In genomic region chr14:34501447-34501803, GRCm38 (mm10) we compare ENCODE assay signal across 9 mouse cellular contexts. TPM values are rescaled to one million over a fixed set of nuclear protein-coding genes. Genes with fewer than 3 reads are reported as not detected.
DNase-seq lines count a peak whose midpoint lies in the region; ATAC-seq and TF ChIP-seq lines count a peak whose summit lies in the region.
"Had no signal": no experiment of that assay in that cellular context is flagged by ENCODE, and none has a peak within 500 bp of the region (broad histone marks: within the 10 kb centered on the region; RNA-seq: fewer than 3 reads in every experiment).

No protein-coding gene starts in this region.

- no peaks in the 10 kb centered on the region for H3K36me3 ChIP-seq in thymus, adult 2 months (ENCODE audit: control insufficient read depth, insufficient read depth, low read length)
- no peaks in the 10 kb centered on the region for H3K36me3 ChIP-seq in intestine, embryonic 16.5 days (ENCODE audit: control insufficient read depth, insufficient read depth, low read length)
- H3K36me3 ChIP-seq in neural tube, embryonic 15.5 days, result no peaks in the 10 kb centered on the region

- no peak for TF ChIP-seq CTCF in cerebellum, adult 2 months (IDR thresholded peaks at IDR 0.05; ENCODE audit: borderline replicate concordance, insufficient read depth, low read depth, low read length)
- no peak for TF ChIP-seq CTCF in thymus, adult 2 months (IDR thresholded peaks at IDR 0.05; ENCODE audit: borderline replicate concordance, control insufficient read depth, extremely low read depth, insufficient read depth, low read length, poor library complexity)

- H3K9me3 ChIP-seq in intestine, embryonic 16.5 days (ENCODE audit: control insufficient read depth, low read length), result no peaks in the 10 kb centered on the region
- no peaks in the 10 kb centered on the region for H3K9me3 ChIP-seq in neural tube, embryonic 15.5 days (replicated peaks)

- H3K4me1 ChIP-seq in cerebellum, adult 2 months (ENCODE audit: control insufficient read depth, insufficient read depth, low read length), result peaks cover 11% of the 10 kb centered on the region
- H3K4me1 ChIP-seq in thymus, adult 2 months (replicated peaks; ENCODE audit: control insufficient read depth, insufficient read depth, low read length), result peaks cover 11% of the 10 kb centered on the region
- H3K4me1 ChIP-seq in intestine, embryonic 16.5 days (ENCODE audit: control insufficient read depth, insufficient read depth, low read length), result peaks cover 20% of the 10 kb centered on the region
- H3K4me1 ChIP-seq in neural tube, embryonic 15.5 days, result peaks cover 39% of the 10 kb centered on the region

- peak overlapping the region; percentile 55 for H3K4me3 ChIP-seq in cerebellum, adult 2 months (replicated peaks; ENCODE audit: insufficient read depth, low read depth, low read length)
- H3K4me3 ChIP-seq in thymus, adult 2 months (ENCODE audit: control insufficient read depth, insufficient read depth, low read length), result no peak overlapping the region
- peak overlapping the region; percentile 90 for H3K4me3 ChIP-seq in intestine, embryonic 16.5 days (ENCODE audit: low read length)
- H3K4me3 ChIP-seq in neural tube, embryonic 15.5 days (replicated peaks), result peak overlapping the region; percentile 80

- H3K9ac ChIP-seq in intestine, embryonic 16.5 days (ENCODE audit: low read depth, low read length), result peak overlapping the region; percentile 98
- peak overlapping the region; percentile 75 for H3K9ac ChIP-seq in neural tube, embryonic 15.5 days (replicated peaks)

- no peaks in the 10 kb centered on the region for H3K27me3 ChIP-seq in cerebellum, adult 2 months (ENCODE audit: control insufficient read depth, insufficient read depth, low read length)
- H3K27me3 ChIP-seq in thymus, adult 2 months (ENCODE audit: control insufficient read depth, insufficient read depth, low read length), result peaks cover 23% of the 10 kb centered on the region
- 0 out of 2 replicates have a peak, but pooled peaks cover 4% of the 10 kb centered on the region for H3K27me3 ChIP-seq in intestine, embryonic 16.5 days (replicated peaks; ENCODE audit: control insufficient read depth, insufficient read depth, low read length)
- no peaks in the 10 kb centered on the region for H3K27me3 ChIP-seq in neural tube, embryonic 15.5 days (replicated peaks)

- DNase-seq in cerebellum, adult 2 months, result no peak
- no peak for DNase-seq in cerebellum, postnatal 14 days
- peak; percentile 6 for DNase-seq in thymus, postnatal 14 days
- no peak for DNase-seq in thymus, adult 2 months
- DNase-seq in layer of hippocampus, postnatal 14 days (ENCODE audit: low spot score in 2 of 2), result no peak
- DNase-seq in adrenal gland, postnatal 14 days, result no peak

- no peak for ATAC-seq in intestine, embryonic 16.5 days
- no peak for ATAC-seq in neural tube, embryonic 15.5 days (ENCODE audit: low FRiP score)

- WGBS in cerebellum, adult 2 months, result 2% methylated on average over 16 of the region's 16 CpGs
- WGBS in thymus, adult 2 months, result 3% methylated on average over 16 of the region's 16 CpGs
- WGBS in intestine, embryonic 16.5 days, result under 1% methylated on average over 16 of the region's 16 CpGs
- under 1% methylated on average over 16 of the region's 16 CpGs for whole genome bisulfite sequencing in neural tube, embryonic 15.5 days

- no peak overlapping the region for H3K27ac ChIP-seq in cerebellum, adult 2 months (ENCODE audit: insufficient read depth, low read length)
- H3K27ac ChIP-seq in thymus, adult 2 months (ENCODE audit: control insufficient read depth, insufficient read depth, low read length), result no peak overlapping the region
- peak overlapping the region; percentile 97 for H3K27ac ChIP-seq in intestine, embryonic 16.5 days (ENCODE audit: low read length)
- H3K27ac ChIP-seq in neural tube, embryonic 15.5 days (replicated peaks), result peak overlapping the region; percentile 97

- peak overlapping the region; percentile 68 for H3K4me2 ChIP-seq in intestine, embryonic 16.5 days (ENCODE audit: low read depth, low read length)
- H3K4me2 ChIP-seq in neural tube, embryonic 15.5 days, result peak overlapping the region; percentile 70

- TF ChIP-seq POLR2A in cerebellum, adult 2 months (IDR thresholded peaks at IDR 0.05; ENCODE audit: borderline replicate concordance, insufficient read depth, low read length), result no peak
- no peak for TF ChIP-seq POLR2A in thymus, adult 2 months (IDR thresholded peaks at IDR 0.05; ENCODE audit: control insufficient read depth, extremely low read depth, insufficient read depth, low read length, poor library complexity)

RNA-seq across cellular contexts. Expression of gene Bmpr1a, which starts 1.7 kb away (rescaled TPM):
- polyA plus RNA-seq in cerebellum, adult 2 months (2012; rRNA removed), result 23.3 and 24.3 TPM in 2 replicates
- polyA plus RNA-seq in thymus, adult 2 months (2012; rRNA removed), result 2.0 and 3.1 TPM in 2 replicates
- 11.0 and 15.6 TPM in 2 replicates for polyA plus RNA-seq in intestine, embryonic 16.5 days (2015; fragmentation: Nextera tagmentation; extraction: Ambion mirVana)
- polyA plus RNA-seq in neural tube, embryonic 15.5 days (2015; fragmentation: Nextera tagmentation; extraction: Ambion mirVana), result 19.0 and 23.4 TPM in 2 replicates
- 10 to 100 TPM; 38.3 to 41.4 TPM for total RNA-seq in layer of hippocampus, postnatal 14 days (2021)
- total RNA-seq in adrenal gland, postnatal 14 days (2021), result 53.5 and 53.7 TPM in 2 replicates

RNA-seq across cellular contexts. Expression of gene 9230112D13Rik, which starts 21.2 kb away (rescaled TPM):
- not detected in 2 replicates for polyA plus RNA-seq in cerebellum, adult 2 months (2012; rRNA removed)
- polyA plus RNA-seq in thymus, adult 2 months (2012; rRNA removed), result not detected in 2 replicates
- not detected in 2 replicates for polyA plus RNA-seq in intestine, embryonic 16.5 days (2015; fragmentation: Nextera tagmentation; extraction: Ambion mirVana)
- not detected in 2 replicates for polyA plus RNA-seq in neural tube, embryonic 15.5 days (2015; fragmentation: Nextera tagmentation; extraction: Ambion mirVana)
- total RNA-seq in layer of hippocampus, postnatal 14 days (2021), result not detected
- total RNA-seq in adrenal gland, postnatal 14 days (2021), result not detected in 2 replicates
- total RNA-seq: heart, postnatal 10 days had no signal

Comparison
In these comparisons a context has a peak if more than half of its experiments do, and no peak if none do; other contexts are left out.
1. H3K27ac ChIP-seq: peak in intestine, embryonic 16.5 days (single experiment) and neural tube, embryonic 15.5 days (single experiment); none in cerebellum, adult 2 months (single experiment) and thymus, adult 2 months (single experiment).